Mouse (Mus musculus) forebrain, postnatal 0 days (tissue): ENCODE measurements at regions not wholly inside any gene's neighbourhood (a gene's known extent, or its start where the extent isn't known, plus 50 kb on each side); places are given as distances from the start of the nearest gene placed in this dataset.
"Not testable (repeated sequence)": the region's sequence is repeated elsewhere in the genome, so short reads cannot be mapped to it uniquely, and the experiment has no call there.

Experiments
- ATAC-seq: fragments of 200-750 bp; cut with Nextera tagmentation; 2 replicates; pipeline ENCODE4 v1.8.0; 2017; ENCODE audit warnings: mild to moderate bottlenecking, moderate library complexity
- DNase-seq: peaks from one replicate; pipeline ENCODE4 v3.0.0-alpha.2; 2015
- H3K27ac ChIP-seq: fragments of 300-500 bp; sonication (generic); 2 replicates; pipeline ENCODE4 v1.5.1; 2014; ENCODE audit warnings: low read depth, mild to moderate bottlenecking, antibody characterized with exemption, low read length, moderate library complexity, mixed read lengths
- H3K27me3 ChIP-seq: fragments of 300-500 bp; sonication (generic); 2 replicates; pipeline ENCODE4 v1.6.1; 2014; ENCODE audit warnings: mild to moderate bottlenecking, low read length, mixed read lengths; ENCODE audit not compliant: insufficient read depth
- H3K36me3 ChIP-seq: fragments of 300-500 bp; sonication (generic); 2 replicates; pipeline ENCODE4 v1.6.1; 2014; ENCODE audit warnings: mild to moderate bottlenecking, moderate library complexity; ENCODE audit not compliant: insufficient read depth
- H3K4me1 ChIP-seq: fragments of 300-500 bp; sonication (generic); 2 replicates; pipeline ENCODE4 v1.6.1; 2014; ENCODE audit warnings: antibody characterized with exemption; ENCODE audit not compliant: insufficient read depth
- H3K4me2 ChIP-seq: fragments of 300-500 bp; sonication (generic); 2 replicates; pipeline ENCODE4 v1.6.1; 2014; ENCODE audit warnings: low read depth, mild to moderate bottlenecking, moderate library complexity
- H3K4me3 ChIP-seq: fragments of 300-500 bp; sonication (generic); 2 replicates; pipeline ENCODE4 v1.5.1; 2014; ENCODE audit warnings: low read depth, low read length, mixed read lengths
- H3K9ac ChIP-seq: fragments of 300-500 bp; sonication (generic); 2 replicates; pipeline ENCODE4 v1.6.1; 2014; ENCODE audit warnings: mild to moderate bottlenecking
- H3K9me3 ChIP-seq: fragments of 300-500 bp; sonication (generic); 2 replicates; pipeline ENCODE4 v1.6.1; 2016; ENCODE audit warnings: low read length
- CTCF ChIP-seq: sonication (generic); IDR thresholded peaks from 2 replicates; pipeline ENCODE4 v1.5.1; 2016; ENCODE audit warnings: antibody characterized with exemption, control low read depth, low read depth
- WGBS: fragments of 180-500 bp; shearing (Covaris S2); extraction: QIAGEN DNeasy Blood & Tissue Kit; methylation state at CpG from one replicate; pipeline ENCODE4 v1.1.7; 2014; 5-methylcytosine and 5-hydroxymethylcytosine counted together

- DNase-seq (no peak), ATAC-seq (no peak)
- H3K9ac ChIP-seq: no peak overlapping the region
- no peaks in the 10 kb centered on the region for H3K9me3 ChIP-seq
- no peak overlapping the region for H3K27ac ChIP-seq
- H3K4me3 ChIP-seq: no peak overlapping the region
- no peaks in the 10 kb centered on the region for H3K4me1 ChIP-seq
- no peak for TF ChIP-seq CTCF
- no peaks in the 10 kb centered on the region for H3K36me3 ChIP-seq
- H3K4me2 ChIP-seq: no peak overlapping the region
- WGBS: 83% methylated on average over 10 of the region's 10 CpGs
- no peaks in the 10 kb centered on the region for H3K27me3 ChIP-seq
Measured at GRCm38 (mm10) chr17:27298351-27298750, 94.1 kb upstream of the Lemd2 start.

DNA sequence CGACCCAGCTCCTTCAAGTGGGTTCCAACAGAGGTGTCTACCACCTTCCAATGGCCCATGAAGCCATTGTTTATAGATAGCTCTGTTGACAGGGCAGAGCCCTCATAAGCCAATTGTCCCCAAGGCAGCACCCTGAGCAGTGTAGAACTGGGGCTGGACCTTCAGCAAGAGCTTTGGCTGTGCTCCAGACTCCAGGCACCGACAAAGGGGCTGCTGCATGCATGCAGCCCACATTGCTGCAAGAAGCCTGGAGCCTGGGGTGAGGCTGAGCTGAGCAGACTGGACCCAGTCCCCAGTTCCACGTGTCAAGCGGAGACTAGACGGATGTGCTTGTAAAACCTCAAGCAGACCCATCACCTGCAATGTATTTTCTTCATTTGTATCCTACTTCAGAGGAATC, 91.9 kb upstream of the Lemd2 start:
- DNase-seq (no peak), ATAC-seq (no peak)
- H3K4me1 ChIP-seq: no peaks in the 10 kb centered on the region
- no peaks in the 10 kb centered on the region for H3K36me3 ChIP-seq
- H3K9ac ChIP-seq: no peak overlapping the region
- no peaks in the 10 kb centered on the region for H3K9me3 ChIP-seq
- 79% methylated on average over 5 of the region's 5 CpGs for WGBS
- H3K4me2 ChIP-seq: no peak overlapping the region
- no peak for TF ChIP-seq CTCF
- no peaks in the 10 kb centered on the region for H3K27me3 ChIP-seq
- no peak overlapping the region for H3K27ac ChIP-seq
- no peak overlapping the region for H3K4me3 ChIP-seq

- TF ChIP-seq CTCF: no peak
- H3K4me1 ChIP-seq: no peaks in the 10 kb centered on the region
- H3K4me2 ChIP-seq: no peak overlapping the region
- no peak overlapping the region for H3K9ac ChIP-seq
- no peaks in the 10 kb centered on the region for H3K27me3 ChIP-seq
- no peaks in the 10 kb centered on the region for H3K36me3 ChIP-seq
- no peak overlapping the region for H3K4me3 ChIP-seq
- no peak for ATAC-seq
- 0 out of 2 replicates have a peak, but pooled peaks cover 3% of the 10 kb centered on the region for H3K9me3 ChIP-seq
- DNase-seq: no peak
- H3K27ac ChIP-seq: no peak overlapping the region
- WGBS: 80% methylated on average over 5 of the region's 5 CpGs
Measured at GRCm38 (mm10) chr17:27294208-27294604, 89.9 kb upstream of the Lemd2 start.

GRCm38 (mm10) chr17:27293586-27294207, 89.4 kb upstream of the Lemd2 start:
- no peak for ATAC-seq
- no peak for DNase-seq
- TF ChIP-seq CTCF: no peak

DNA sequence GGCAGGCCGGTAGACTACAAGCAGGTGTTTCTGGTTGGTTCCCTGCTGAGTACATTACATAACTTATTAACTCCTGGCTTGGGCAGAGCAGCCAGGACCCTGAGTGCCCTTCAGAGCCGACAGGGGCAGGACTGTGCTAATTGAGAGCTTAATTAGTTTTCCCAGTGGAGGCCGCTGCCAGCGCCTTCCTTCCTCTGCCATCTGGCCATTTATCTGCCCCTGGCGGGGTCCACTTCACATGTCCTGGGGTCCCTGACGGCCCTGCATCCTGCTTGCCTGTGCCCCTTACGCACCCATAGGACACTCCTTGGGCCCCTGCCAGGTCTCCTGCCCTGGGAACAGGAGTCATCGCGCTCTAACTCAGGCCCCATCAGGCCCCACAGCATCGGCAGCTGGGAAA, 87.4 kb upstream of the Lemd2 start:
- Histone ChIP-seq H3K27me3 (no peaks in the 10 kb centered on the region), H3K27ac (no peak overlapping the region), H3K4me2 (no peak overlapping the region), H3K36me3 (no peaks in the 10 kb centered on the region), H3K4me1 (no peaks in the 10 kb centered on the region), H3K4me3 (no peak overlapping the region), H3K9ac (no peak overlapping the region), H3K9me3 (0 out of 2 replicates have a peak, but pooled peaks cover 3% of the 10 kb centered on the region)
- no peak for DNase-seq
- 72% methylated on average over 10 of the region's 10 CpGs for WGBS
- no peak for TF ChIP-seq CTCF
- ATAC-seq: no peak

More at GRCm38 (mm10) chr17:27293586-27294207, 89.4 kb upstream of the Lemd2 start:
- no peak overlapping the region for H3K4me3 ChIP-seq
- no peaks in the 10 kb centered on the region for H3K4me1 ChIP-seq
- no peak overlapping the region for H3K9ac ChIP-seq
- H3K9me3 ChIP-seq: 0 out of 2 replicates have a peak, but pooled peaks cover 3% of the 10 kb centered on the region
- no peak overlapping the region for H3K4me2 ChIP-seq
- H3K36me3 ChIP-seq: no peaks in the 10 kb centered on the region
- no peak overlapping the region for H3K27ac ChIP-seq
- 81% methylated on average over 14 of the region's 14 CpGs for WGBS
- no peaks in the 10 kb centered on the region for H3K27me3 ChIP-seq

DNA sequence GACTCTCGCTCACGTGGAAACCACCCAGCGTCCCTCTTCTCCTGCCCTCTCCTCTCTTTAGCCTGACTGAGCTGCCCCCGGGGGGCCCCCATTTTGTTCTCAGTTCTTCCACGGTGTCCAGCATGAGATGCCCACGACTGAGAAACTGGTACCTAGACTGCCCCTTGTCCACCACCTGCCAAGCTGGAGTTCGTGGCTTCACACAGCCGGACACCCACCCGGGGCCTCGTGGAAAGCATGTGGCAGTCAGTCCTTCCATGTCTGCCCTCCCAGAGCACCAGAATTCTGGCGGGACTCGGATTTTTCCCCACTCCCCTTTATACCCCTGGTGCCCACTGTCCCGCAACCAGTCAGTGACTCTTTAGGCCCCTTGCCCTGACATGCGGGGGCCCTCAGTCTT, 86.9 kb upstream of the Lemd2 start:
- no peak for TF ChIP-seq CTCF
- H3K9ac ChIP-seq: no peak overlapping the region
- H3K4me2 ChIP-seq: no peak overlapping the region
- no peak overlapping the region for H3K4me3 ChIP-seq
- no peak overlapping the region for H3K27ac ChIP-seq
- H3K36me3 ChIP-seq: no peaks in the 10 kb centered on the region
- ATAC-seq (no peak), DNase-seq (no peak)
- no peaks in the 10 kb centered on the region for H3K4me1 ChIP-seq
- H3K27me3 ChIP-seq: no peaks in the 10 kb centered on the region
- 95% methylated on average over 14 of the region's 14 CpGs for WGBS
- H3K9me3 ChIP-seq: 0 out of 2 replicates have a peak, but pooled peaks cover 3% of the 10 kb centered on the region

- Histone ChIP-seq H3K27ac (no peak overlapping the region), H3K9me3 (0 out of 2 replicates have a peak, but pooled peaks cover 3% of the 10 kb centered on the region), H3K4me2 (no peak overlapping the region), H3K27me3 (no peaks in the 10 kb centered on the region), H3K4me1 (no peaks in the 10 kb centered on the region), H3K9ac (no peak overlapping the region), H3K36me3 (no peaks in the 10 kb centered on the region), H3K4me3 (no peak overlapping the region)
- no peak for DNase-seq
- no peak for TF ChIP-seq CTCF
- 95% methylated on average over 16 of the region's 16 CpGs for WGBS
- ATAC-seq: no peak
Measured at GRCm38 (mm10) chr17:27290311-27290710, 86.0 kb upstream of the Lemd2 start.

GRCm38 (mm10) chr17:27289804-27290203, 85.5 kb upstream of the Lemd2 start:
- DNase-seq, H3K27me3 ChIP-seq, H3K27ac ChIP-seq, H3K4me3 ChIP-seq, H3K9ac ChIP-seq, H3K9me3 ChIP-seq, H3K4me2 ChIP-seq, ATAC-seq, H3K36me3 ChIP-seq, H3K4me1 ChIP-seq: not testable (repeated sequence)
- WGBS: 95% methylated on average over 13 of the region's 15 CpGs

DNA sequence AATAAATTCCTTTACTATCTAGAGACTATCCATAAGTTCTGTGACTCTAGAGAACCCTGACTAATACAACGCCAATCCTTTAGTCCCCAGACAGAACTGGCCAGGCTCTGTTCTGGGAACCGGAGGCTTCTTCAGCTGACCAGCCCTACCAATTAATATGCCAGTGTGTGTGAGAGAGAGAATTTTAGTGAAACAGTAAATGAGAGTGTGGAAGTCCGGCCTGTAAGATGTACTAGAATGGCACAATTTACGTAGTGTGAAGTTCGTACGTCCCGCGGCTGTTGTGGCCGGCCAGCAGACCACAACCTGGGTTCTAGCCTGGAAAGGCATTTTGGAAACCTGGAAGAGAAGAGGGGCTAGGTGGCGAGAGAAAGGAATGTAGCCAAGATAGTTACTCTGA, 83.7 kb upstream of the Lemd2 start:
- not testable (repeated sequence) for ATAC-seq, H3K4me1 ChIP-seq, DNase-seq, H3K9me3 ChIP-seq, H3K4me2 ChIP-seq, H3K27me3 ChIP-seq, H3K36me3 ChIP-seq, H3K4me3 ChIP-seq, H3K9ac ChIP-seq, H3K27ac ChIP-seq
- WGBS: 97% methylated on average over 10 of the region's 10 CpGs
